ENCODE assay signal across 4 mouse cellular contexts in genomic region chr17:33903911-33904651, GRCm38 (mm10). TPM values are rescaled to one million over a fixed set of nuclear protein-coding genes. Genes with fewer than 3 reads are reported as not detected.
"Had no signal": no experiment of that assay in that cellular context is flagged by ENCODE, and none has a peak within 500 bp of the region (broad histone marks: within the 10 kb centered on the region; RNA-seq: fewer than 3 reads in every experiment).

No protein-coding gene starts in this region.

RNA-seq across cellular contexts. Expression of gene Platr17, which starts 0.9 kb away (rescaled TPM):
- total RNA-seq: layer of hippocampus, postnatal 25 days had no signal
- polyA plus RNA-seq: kidney, adult 2 months; kidney, embryonic 14.5 days; testis, adult 2 months had no signal
